Mouse (Mus musculus) small intestine, adult 2 months (tissue): ENCODE measurements around the gene Duox2.

ENCODE experiments used
- CTCF ChIP-seq: fragments of 200-500 bp; IDR thresholded peaks from 2 replicates; pipeline ENCODE4 v1.5.1; 2012; ENCODE audit warnings: low read depth, mild to moderate bottlenecking, control low read depth, inconsistent platforms, low read length, moderate library complexity, mixed read lengths; ENCODE audit not compliant: insufficient replicate concordance, insufficient read length; ENCODE audit errors: extremely low read depth
- POLR2A ChIP-seq: fragments of 200-500 bp; IDR thresholded peaks from 2 replicates; pipeline ENCODE4 v1.6.1; 2012; ENCODE audit warnings: low read depth, mild to moderate bottlenecking, control low read depth, inconsistent platforms, low read length, moderate library complexity

GRCm38 (mm10) chr2:122241226-122241625 is 57.0 kb downstream of the Duox2 start:
- no peak for TF ChIP-seq CTCF
- TF ChIP-seq POLR2A, result no peak
